Mouse (Mus musculus): ENCODE results near the gene Nudt1. TPM values are rescaled to one million over a fixed set of nuclear protein-coding genes. Genes with fewer than 3 reads are reported as not detected.

Nudt1 gene
- total and polyA plus RNA-seq, 3 experiments = 69.4 to 75.2 (median 74.6) TPM

DNA sequence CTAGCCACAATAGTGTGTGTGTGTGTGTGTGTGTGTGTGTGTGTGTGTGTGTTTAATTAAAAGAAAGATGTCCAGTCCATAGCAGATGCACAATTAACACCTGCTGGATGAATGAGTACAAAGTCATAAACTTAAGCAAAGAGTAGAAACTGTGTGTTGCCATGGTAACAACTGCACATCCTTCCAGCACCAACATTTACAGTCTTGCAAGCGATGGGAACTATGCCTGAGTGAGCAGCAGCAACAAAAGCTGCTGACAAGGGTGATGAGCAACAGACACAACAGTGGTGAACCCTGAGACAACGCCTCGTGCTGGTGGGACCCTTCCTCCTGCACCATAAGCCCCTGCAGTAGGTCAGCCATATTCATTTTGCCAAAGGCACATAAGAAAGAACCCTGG is 52.8 kb downstream of the Nudt1 start:
- dilution Hi-C loops (cut with MboI; ENCODE audit: extremely low pct_ligation_motif_present, extremely low pct_unique_long_range_greater_than_20kb, low sequenced_read_pairs) (no loop called here), in situ Hi-C loops (cut with MboI; ENCODE audit: low pct_ligation_motif_present, low pct_unique_long_range_greater_than_20kb, low sequenced_read_pairs) (no loop called here)
- Histone ChIP-seq H3K9ac (ENCODE audit: insufficient read depth, low read depth) (no peak overlapping the region), H3K4me2 (ENCODE audit: insufficient read depth, low read depth, poor library complexity, severe bottlenecking) (no peak overlapping the region), H3K4me3 (replicated peaks in 1 of 3; ENCODE audit: low read depth in 2 of 3, low read length in 2 of 3, poor library complexity in 1 of 3) (no peak overlapping the region), H3K27ac (ENCODE audit: insufficient read depth, low read depth) (no peak overlapping the region), H3K4me1 (ENCODE audit: control insufficient read depth in 1 of 2, insufficient read depth in 2 of 2) (peaks cover 7 to 79% of the 10 kb centered on the region in 2 experiments), H3K36me3 (replicated peaks in 1 of 2; ENCODE audit: control insufficient read depth in 1 of 2, insufficient read depth in 1 of 2, low read length in 1 of 2) (peaks cover 0 to 32% of the 10 kb centered on the region in 2 experiments), H3K79me2 (replicated peaks; ENCODE audit: control insufficient read depth, extremely low read depth, insufficient read depth, poor library complexity, severe bottlenecking) (peaks cover 6% of the 10 kb centered on the region; the same call in 1 of the 2 replicates), H3K27me3 (replicated peaks) (no peaks in the 10 kb centered on the region), H3K9me3 (replicated peaks; ENCODE audit: low read length) (no peaks in the 10 kb centered on the region)
- peak; percentile 68 for DNase-seq (ENCODE audit: extremely low read depth)
- TF ChIP-seq POLR2A (IDR thresholded peaks at IDR 0.05; ENCODE audit: low read depth, low read length) (no peak), MAZ (IDR thresholded peaks at IDR 0.05; ENCODE audit: low read depth, low read length) (no peak), IRF4 (IDR thresholded peaks at IDR 0.05; ENCODE audit: low read depth, low read length) (no peak), HCFC1 (IDR thresholded peaks at IDR 0.05; ENCODE audit: low read depth, low read length) (no peak), MAX (IDR thresholded peaks at IDR 0.05; ENCODE audit: low read length) (no peak), CTCF (conservative IDR thresholded peaks at IDR 0.05 in 1 of 2, IDR thresholded peaks at IDR 0.05 in 1 of 2; ENCODE audit: low read depth in 2 of 2, low read length in 2 of 2) (no peak), ETS1 (conservative IDR thresholded peaks at IDR 0.05; ENCODE audit: low read depth, low read length) (no peak), MYC (IDR thresholded peaks at IDR 0.05; ENCODE audit: low read depth, low read length) (no peak), ELF1 (IDR thresholded peaks at IDR 0.05; ENCODE audit: low read depth, low read length) (no peak), USF2 (conservative IDR thresholded peaks at IDR 0.05; ENCODE audit: low read depth, low read length) (no peak), BHLHE40 (IDR thresholded peaks at IDR 0.05; ENCODE audit: low read depth, low read length) (no peak), ZKSCAN1 (IDR thresholded peaks at IDR 0.05; ENCODE audit: borderline replicate concordance, low read depth, low read length) (no peak), NELFE (IDR thresholded peaks at IDR 0.05; ENCODE audit: low read depth, low read length) (no peak), USF1 (IDR thresholded peaks at IDR 0.05; ENCODE audit: low read depth, low read length) (no peak), JUND (conservative IDR thresholded peaks at IDR 0.05; ENCODE audit: low read depth, low read length) (no peak), TBP (conservative IDR thresholded peaks at IDR 0.05; ENCODE audit: low read depth, low read length) (no peak), UBTF (IDR thresholded peaks at IDR 0.05; ENCODE audit: low read depth, low read length) (no peak)

DNA sequence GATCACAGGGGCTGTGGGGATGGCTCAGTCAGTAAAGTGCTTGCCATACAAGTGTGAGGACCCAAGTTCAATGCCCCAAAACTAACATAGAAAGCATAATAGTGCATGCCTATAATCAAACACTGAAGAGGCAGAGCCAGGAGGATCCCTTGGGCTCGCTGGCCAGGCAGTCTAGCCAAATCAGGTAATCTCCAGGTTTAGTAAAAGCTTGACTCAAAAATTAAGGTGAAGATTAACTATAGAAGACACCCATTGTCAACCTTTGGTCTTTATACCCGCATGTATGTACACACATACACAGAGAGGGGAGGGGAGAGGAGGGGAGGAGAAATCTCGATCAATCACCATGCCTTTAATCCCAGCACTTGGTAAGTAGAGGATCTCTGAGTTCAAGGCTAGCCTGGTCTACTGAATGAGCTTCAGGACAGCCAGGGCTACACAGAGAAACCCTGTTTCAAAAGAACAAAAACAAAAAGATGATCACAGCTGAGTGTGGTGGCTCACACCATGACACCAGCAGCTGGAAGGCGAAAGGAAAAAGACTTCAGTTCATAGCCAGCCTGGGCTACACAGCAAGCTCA is 53.9 kb downstream of the Nudt1 start:
- dilution Hi-C loops (cut with MboI; ENCODE audit: extremely low pct_ligation_motif_present, extremely low pct_unique_long_range_greater_than_20kb, low sequenced_read_pairs) = no loop called here
- no peaks in the 10 kb centered on the region for H3K27me3 ChIP-seq (replicated peaks)
- H3K4me1 ChIP-seq (ENCODE audit: control insufficient read depth in 1 of 2, insufficient read depth in 2 of 2) = peaks cover 7 to 82% of the 10 kb centered on the region in 2 experiments

More for the DNA sequence above, 53.9 kb downstream of the Nudt1 start:
- no peak overlapping the region for H3K4me3 ChIP-seq (replicated peaks in 1 of 3; ENCODE audit: low read depth in 2 of 3, low read length in 2 of 3, poor library complexity in 1 of 3)
- peaks cover 6% of the 10 kb centered on the region; the same call in 1 of the 2 replicates for H3K79me2 ChIP-seq (replicated peaks; ENCODE audit: control insufficient read depth, extremely low read depth, insufficient read depth, poor library complexity, severe bottlenecking)
- H3K4me2 ChIP-seq (ENCODE audit: insufficient read depth, low read depth, poor library complexity, severe bottlenecking) = no peak overlapping the region
- TF ChIP-seq HCFC1 (IDR thresholded peaks at IDR 0.05; ENCODE audit: low read depth, low read length) (no peak), UBTF (IDR thresholded peaks at IDR 0.05; ENCODE audit: low read depth, low read length) (no peak), RAD21 (IDR thresholded peaks at IDR 0.05; ENCODE audit: low read depth, low read length) (no peak), MEF2A (IDR thresholded peaks at IDR 0.05; ENCODE audit: borderline replicate concordance, low read depth, low read length) (no peak), MAX (IDR thresholded peaks at IDR 0.05; ENCODE audit: low read length) (no peak), PAX5 (IDR thresholded peaks at IDR 0.05; ENCODE audit: low read length) (no peak), E2F4 (IDR thresholded peaks at IDR 0.05; ENCODE audit: insufficient replicate concordance, low read depth, low read length) (no peak)
- H3K36me3 ChIP-seq (replicated peaks in 1 of 2; ENCODE audit: control insufficient read depth in 1 of 2, insufficient read depth in 1 of 2, low read length in 1 of 2) = peaks cover 0 to 26% of the 10 kb centered on the region in 2 experiments
- DNase-seq (ENCODE audit: extremely low read depth) = no peak
- H3K9ac ChIP-seq (ENCODE audit: insufficient read depth, low read depth) = no peak overlapping the region
- H3K9me3 ChIP-seq (replicated peaks; ENCODE audit: low read length) = no peaks in the 10 kb centered on the region
- in situ Hi-C loops (cut with MboI; ENCODE audit: low pct_ligation_motif_present, low pct_unique_long_range_greater_than_20kb, low sequenced_read_pairs) = no loop called here
- H3K27ac ChIP-seq (ENCODE audit: insufficient read depth, low read depth) = no peak overlapping the region

Data from CH12.LX (cell line).